Mouse (Mus musculus) CH12.LX (cell line): ENCODE measurements around the gene Npm3. TPM values are rescaled to one million over a fixed set of nuclear protein-coding genes. Genes with fewer than 3 reads are reported as not detected.

Experiments used
- DNase-seq: peaks from one replicate; pipeline ENCODE4 v3.0.0-alpha.2; 2013; ENCODE audit errors: extremely low read depth
- H3K27ac ChIP-seq: 2 replicates; pipeline ENCODE4 v1.5.1; 2012; ENCODE audit warnings: low read depth, mild to moderate bottlenecking, control low read depth, moderate library complexity; ENCODE audit not compliant: insufficient read depth
- H3K27me3 ChIP-seq: replicated peaks from 2 replicates; pipeline ENCODE3; 2012; ENCODE audit warnings: inconsistent platforms
- H3K36me3 ChIP-seq, 2 experiments: replicated peaks in 1 of 2; 2 replicates each; pipeline versions ENCODE3 to v1.6.1; 2012; ENCODE audit warnings: inconsistent platforms in 1 of 2, low read length in 1 of 2, mild to moderate bottlenecking in 1 of 2, mixed read lengths in 1 of 2, moderate library complexity in 1 of 2; ENCODE audit not compliant: control insufficient read depth in 1 of 2, insufficient read depth in 1 of 2
- H3K4me1 ChIP-seq, 2 experiments: 2 replicates each; pipeline ENCODE4 v1.6.1; 2012; ENCODE audit warnings: inconsistent platforms in 1 of 2, moderate library complexity in 1 of 2; ENCODE audit not compliant: insufficient read depth in 2 of 2, control insufficient read depth in 1 of 2
- H3K4me2 ChIP-seq: 2 replicates; pipeline ENCODE4 v1.6.1; 2012; ENCODE audit warnings: low read depth, mild to moderate bottlenecking, control low read depth; ENCODE audit not compliant: poor library complexity, insufficient read depth, severe bottlenecking
- H3K4me3 ChIP-seq, 3 experiments: fragments of 150-350 bp in 1 of 3; sonication (generic) in 1 of 3; replicated peaks in 1 of 3; 2 replicates each; pipeline versions ENCODE3 to v1.5.1; 2011 to 2012; ENCODE audit warnings: low read depth in 2 of 3, low read length in 2 of 3, mild to moderate bottlenecking in 2 of 3, moderate library complexity in 2 of 3, control low read depth in 1 of 3, improper control_type of control experiment in 1 of 3, inconsistent platforms in 1 of 3, mixed read lengths in 1 of 3; ENCODE audit not compliant: poor library complexity in 1 of 3
- H3K79me2 ChIP-seq: replicated peaks from 2 replicates; pipeline ENCODE4 v1.6.1; 2012; ENCODE audit warnings: mild to moderate bottlenecking, moderate library complexity; ENCODE audit not compliant: control insufficient read depth, poor library complexity, insufficient read depth, severe bottlenecking; ENCODE audit errors: extremely low read depth
- H3K9ac ChIP-seq: 2 replicates; pipeline ENCODE4 v1.6.1; 2012; ENCODE audit warnings: low read depth, mild to moderate bottlenecking, control low read depth, moderate library complexity; ENCODE audit not compliant: insufficient read depth
- H3K9me3 ChIP-seq: replicated peaks from 2 replicates; pipeline ENCODE3; 2012; ENCODE audit warnings: low read length, inconsistent platforms, mixed read lengths
- BHLHE40 ChIP-seq: IDR thresholded peaks from 2 replicates; pipeline ENCODE4 v1.6.1; 2011; ENCODE audit warnings: mild to moderate bottlenecking, low read depth, low read length, improper control_type of control experiment
- CHD1 ChIP-seq: IDR thresholded peaks from 2 replicates; pipeline ENCODE4 v1.6.1; 2012; ENCODE audit warnings: low read depth, low read length, improper control_type of control experiment, inconsistent platforms
- CHD2 ChIP-seq: IDR thresholded peaks from 2 replicates; pipeline ENCODE4 v1.6.1; 2011; ENCODE audit warnings: low read length, improper control_type of control experiment
- CTCF ChIP-seq, 2 experiments: IDR thresholded peaks in 1 of 2; conservative IDR thresholded peaks in 1 of 2; 2 replicates each; pipeline ENCODE4 v1.5.1; 2011 to 2012; ENCODE audit warnings: low read depth in 2 of 2, low read length in 2 of 2, improper control_type of control experiment in 1 of 2, inconsistent platforms in 1 of 2, mild to moderate bottlenecking in 1 of 2, moderate library complexity in 1 of 2
- E2F4 ChIP-seq: IDR thresholded peaks from 2 replicates; pipeline ENCODE4 v1.6.1; 2011; ENCODE audit warnings: low read depth, low read length, improper control_type of control experiment; ENCODE audit not compliant: insufficient replicate concordance
- ELF1 ChIP-seq: IDR thresholded peaks from 2 replicates; pipeline ENCODE4 v1.6.1; 2014; ENCODE audit warnings: low read depth, mild to moderate bottlenecking, inconsistent platforms, low read length, improper control_type of control experiment
- EP300 ChIP-seq: IDR thresholded peaks from 2 replicates; pipeline ENCODE4 v1.6.1; 2011; ENCODE audit warnings: low read length, improper control_type of control experiment
- ETS1 ChIP-seq: conservative IDR thresholded peaks from 2 replicates; pipeline ENCODE4 v1.6.1; 2012; ENCODE audit warnings: low read depth, mild to moderate bottlenecking, inconsistent platforms, low read length, improper control_type of control experiment, moderate library complexity
- GABPA ChIP-seq: IDR thresholded peaks from 2 replicates; pipeline ENCODE4 v1.6.1; 2012; ENCODE audit warnings: low read depth, low read length, improper control_type of control experiment, inconsistent platforms; ENCODE audit not compliant: insufficient replicate concordance
- HCFC1 ChIP-seq: IDR thresholded peaks from 2 replicates; pipeline ENCODE4 v1.6.1; 2012; ENCODE audit warnings: low read depth, mild to moderate bottlenecking, inconsistent platforms, low read length, improper control_type of control experiment
- IRF4 ChIP-seq: IDR thresholded peaks from 2 replicates; pipeline ENCODE4 v1.6.1; 2014; ENCODE audit warnings: low read depth, mild to moderate bottlenecking, inconsistent platforms, low read length, improper control_type of control experiment
- JUN ChIP-seq: IDR thresholded peaks from 2 replicates; pipeline ENCODE4 v1.6.1; 2011; ENCODE audit warnings: low read depth, mild to moderate bottlenecking, low read length, improper control_type of control experiment, moderate library complexity; ENCODE audit not compliant: insufficient read depth
- JUND ChIP-seq: conservative IDR thresholded peaks from 2 replicates; pipeline ENCODE4 v1.6.1; 2011; ENCODE audit warnings: low read depth, low read length, improper control_type of control experiment
- KAT2A ChIP-seq: IDR thresholded peaks from 2 replicates; pipeline ENCODE4 v1.6.1; 2012; ENCODE audit warnings: low read length, improper control_type of control experiment, inconsistent platforms; ENCODE audit not compliant: insufficient replicate concordance
- MAFK ChIP-seq: IDR thresholded peaks from 2 replicates; pipeline ENCODE4 v1.6.1; 2011; ENCODE audit warnings: low read length, improper control_type of control experiment; ENCODE audit not compliant: insufficient replicate concordance
- MAX ChIP-seq: IDR thresholded peaks from 2 replicates; pipeline ENCODE4 v1.6.1; 2011; ENCODE audit warnings: low read length, improper control_type of control experiment
- MAZ ChIP-seq: IDR thresholded peaks from 2 replicates; pipeline ENCODE4 v1.6.1; 2012; ENCODE audit warnings: low read depth, mild to moderate bottlenecking, inconsistent platforms, low read length, improper control_type of control experiment, moderate library complexity
- MEF2A ChIP-seq: IDR thresholded peaks from 2 replicates; pipeline ENCODE4 v1.6.1; 2014; ENCODE audit warnings: low read depth, mild to moderate bottlenecking, inconsistent platforms, low read length, improper control_type of control experiment, borderline replicate concordance
- MXI1 ChIP-seq: IDR thresholded peaks from 2 replicates; pipeline ENCODE4 v1.6.1; 2011; ENCODE audit warnings: mild to moderate bottlenecking, low read depth, low read length, improper control_type of control experiment
- MYC ChIP-seq: IDR thresholded peaks from 2 replicates; pipeline ENCODE4 v1.6.1; 2011; ENCODE audit warnings: low read depth, mild to moderate bottlenecking, improper control_type of control experiment, low read length
- NELFE ChIP-seq: IDR thresholded peaks from 2 replicates; pipeline ENCODE4 v1.6.1; 2011; ENCODE audit warnings: low read depth, low read length, improper control_type of control experiment
- NRF1 ChIP-seq: IDR thresholded peaks from 2 replicates; pipeline ENCODE4 v1.6.1; 2014; ENCODE audit warnings: low read depth, mild to moderate bottlenecking, inconsistent platforms, low read length, improper control_type of control experiment, moderate library complexity
- PAX5 ChIP-seq: IDR thresholded peaks from 2 replicates; pipeline ENCODE4 v1.6.1; 2012; ENCODE audit warnings: low read length, inconsistent platforms, mixed read lengths
- POLR2A ChIP-seq: IDR thresholded peaks from 2 replicates; pipeline ENCODE4 v1.6.1; 2011; ENCODE audit warnings: low read depth, mild to moderate bottlenecking, improper control_type of control experiment, low read length
- POLR2AphosphoS2 ChIP-seq: IDR thresholded peaks from 2 replicates; pipeline ENCODE4 v1.6.1; 2011; ENCODE audit warnings: low read depth, low read length, improper control_type of control experiment
- RAD21 ChIP-seq: IDR thresholded peaks from 2 replicates; pipeline ENCODE4 v1.6.1; 2011; ENCODE audit warnings: low read depth, mild to moderate bottlenecking, low read length, improper control_type of control experiment, moderate library complexity
- RCOR1 ChIP-seq: conservative IDR thresholded peaks from 2 replicates; pipeline ENCODE4 v1.6.1; 2012; ENCODE audit warnings: low read depth, mild to moderate bottlenecking, inconsistent platforms, low read length, improper control_type of control experiment
- SIN3A ChIP-seq: IDR thresholded peaks from 2 replicates; pipeline ENCODE4 v1.6.1; 2012; ENCODE audit warnings: low read length, improper control_type of control experiment, inconsistent platforms
- SMC3 ChIP-seq: IDR thresholded peaks from 2 replicates; pipeline ENCODE4 v1.6.1; 2011; ENCODE audit warnings: low read depth, low read length, improper control_type of control experiment
- TBP ChIP-seq: conservative IDR thresholded peaks from 2 replicates; pipeline ENCODE4 v1.6.1; 2011; ENCODE audit warnings: low read depth, low read length, improper control_type of control experiment
- TCF12 ChIP-seq: IDR thresholded peaks from 2 replicates; pipeline ENCODE4 v1.6.1; 2014; ENCODE audit warnings: low read depth, mild to moderate bottlenecking, inconsistent platforms, low read length, improper control_type of control experiment
- UBTF ChIP-seq: IDR thresholded peaks from 2 replicates; pipeline ENCODE4 v1.6.1; 2012; ENCODE audit warnings: low read depth, mild to moderate bottlenecking, inconsistent platforms, low read length, improper control_type of control experiment, moderate library complexity
- USF1 ChIP-seq: IDR thresholded peaks from 2 replicates; pipeline ENCODE4 v1.6.1; 2014; ENCODE audit warnings: low read depth, mild to moderate bottlenecking, inconsistent platforms, low read length, improper control_type of control experiment
- USF2 ChIP-seq: conservative IDR thresholded peaks from 2 replicates; pipeline ENCODE4 v1.6.1; 2011; ENCODE audit warnings: low read depth, low read length, improper control_type of control experiment
- ZC3H11A ChIP-seq: IDR thresholded peaks from 2 replicates; pipeline ENCODE4 v1.6.1; 2012; ENCODE audit warnings: low read depth, mild to moderate bottlenecking, inconsistent platforms, low read length, improper control_type of control experiment
- ZKSCAN1 ChIP-seq: IDR thresholded peaks from 2 replicates; pipeline ENCODE4 v1.6.1; 2012; ENCODE audit warnings: low read depth, inconsistent platforms, low read length, improper control_type of control experiment, borderline replicate concordance
- ZMIZ1 ChIP-seq: IDR thresholded peaks from 2 replicates; pipeline ENCODE4 v1.6.1; 2012; ENCODE audit warnings: low read depth, mild to moderate bottlenecking, inconsistent platforms, low read length, improper control_type of control experiment
- ZNF384 ChIP-seq: IDR thresholded peaks from 2 replicates; pipeline ENCODE4 v1.6.1; 2012; ENCODE audit warnings: low read depth, low read length, improper control_type of control experiment, inconsistent platforms
- dilution Hi-C: fragments of 300-500 bp; cut with MboI; formaldehyde crosslinking; loops from 2 replicates; pipeline ENCODE4 v1.14.3; 2020; ENCODE audit warnings: low sequenced_read_pairs; ENCODE audit not compliant: extremely low pct_unique_long_range_greater_than_20kb, extremely low pct_ligation_motif_present
- in situ Hi-C: fragments of 300-500 bp; cut with MboI; formaldehyde crosslinking; loops from 3 replicates; pipeline ENCODE4 v1.14.3; 2019; ENCODE audit warnings: low sequenced_read_pairs, low pct_ligation_motif_present, low pct_unique_long_range_greater_than_20kb, mixed read lengths
- polyA plus RNA-seq: library from polyadenylated mRNA; unstranded; fragments of >175 nt; gene quantifications from 2 replicates; pipeline ENCODE4 v1.2.1, GENCODE M21; 2012; ENCODE audit warnings: low read depth; ENCODE audit not compliant: insufficient read length
- total RNA-seq, 2 experiments: library from RNA; depleted of rRNA; stranded (reverse); fragments of 300-350 nt in 1 of 2; fragments of >200 nt in 1 of 2; gene quantifications; 2 replicates each; pipeline ENCODE4 v1.2.3; 2012 to 2014

The Npm3 gene
- total and polyA plus RNA-seq, 3 experiments, result 189 to 237 (median 225) TPM

DNA sequence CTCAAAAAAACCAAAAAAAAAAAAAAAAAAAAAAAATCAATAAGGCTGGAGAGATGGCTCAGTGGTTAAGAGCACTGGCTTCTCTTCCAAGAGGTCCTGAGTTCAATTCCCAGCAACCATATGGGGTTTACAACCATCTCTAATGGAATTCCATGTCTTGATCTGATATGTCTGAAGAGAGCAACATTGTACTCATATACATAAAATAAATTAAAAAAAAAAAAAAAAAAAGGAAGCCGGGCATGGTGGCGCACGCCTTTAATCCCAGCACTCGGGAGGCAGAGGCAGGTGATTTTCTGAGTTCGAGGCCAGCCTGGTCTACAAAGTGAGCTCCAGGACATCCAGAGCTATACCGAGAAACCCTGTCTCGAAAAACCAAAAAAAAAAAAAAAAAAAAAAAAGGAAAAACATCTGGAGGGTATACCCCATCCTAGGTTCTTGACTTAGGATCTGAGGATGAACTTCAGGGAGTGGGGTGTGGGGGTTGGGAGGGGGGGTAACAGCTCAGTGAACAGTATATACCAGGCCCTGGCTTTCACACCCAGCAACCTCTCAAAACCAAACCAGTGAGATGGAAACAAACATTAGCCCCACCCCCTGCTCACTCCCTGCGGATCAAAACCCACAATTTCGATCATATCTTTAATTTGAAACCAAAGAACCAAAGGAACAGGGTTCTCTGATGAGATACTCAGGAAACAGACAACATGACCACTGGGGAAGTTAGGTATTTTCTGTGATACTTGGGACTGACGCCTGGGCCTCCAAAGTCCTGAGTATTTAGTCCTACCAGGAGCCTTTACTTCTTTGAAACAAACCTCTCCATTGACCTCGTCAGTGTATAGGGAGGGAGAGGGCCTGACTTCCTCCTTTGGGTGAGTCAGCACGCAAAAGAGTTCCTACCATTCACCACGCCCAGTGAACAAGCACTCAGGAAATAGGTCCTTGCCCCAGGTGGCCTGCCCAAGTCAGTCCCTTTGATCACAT lies 40.8 kb upstream of the Npm3 start:
- dilution Hi-C loops, result no loop called here
- H3K4me2 ChIP-seq, result peak overlapping the region; percentile 72

DNA sequence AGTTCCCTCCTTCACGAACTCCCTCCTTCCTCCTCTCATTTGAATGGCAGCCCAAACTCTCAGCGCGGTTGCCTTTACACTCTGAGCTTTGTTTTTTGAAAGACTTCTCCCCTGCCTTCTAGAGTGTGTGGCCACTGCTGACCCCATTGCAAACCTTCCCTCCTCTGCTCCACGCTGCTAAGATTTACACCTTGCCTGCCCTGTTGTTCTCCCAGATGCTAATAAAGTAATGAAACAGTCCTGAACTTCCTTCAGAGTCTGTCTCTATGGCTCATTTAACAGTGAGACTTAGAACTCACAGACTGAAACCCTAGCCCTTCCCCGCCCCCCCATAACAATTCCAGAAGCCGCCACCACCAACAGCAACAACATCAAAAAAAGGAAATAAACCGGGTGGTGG lies 40.0 kb upstream of the Npm3 start:
- TF ChIP-seq PAX5 (no peak), JUND (no peak), SMC3 (no peak)
- TF ChIP-seq, all 38 proteins: peak for 0
- H3K27me3 ChIP-seq, result no peaks in the 10 kb centered on the region
- H3K36me3 ChIP-seq, result no peaks in the 10 kb centered on the region
- H3K79me2 ChIP-seq, result no peaks in the 10 kb centered on the region
- peaks cover 12 to 50% of the 10 kb centered on the region in 2 experiments; a peak in 3 of 4 replicates for H3K4me1 ChIP-seq
- DNase-seq, result no peak
- dilution Hi-C loops (no loop called here), in situ Hi-C loops (no loop called here)
- no peak overlapping the region for H3K9ac ChIP-seq
- H3K4me2 ChIP-seq, result no peak overlapping the region
- H3K9me3 ChIP-seq, result no peaks in the 10 kb centered on the region
- H3K4me3 ChIP-seq, result no peak overlapping the region
- H3K27ac ChIP-seq, result no peak overlapping the region

More for the DNA sequence above, 40.8 kb upstream of the Npm3 start:
- H3K4me3 ChIP-seq, result peak overlapping the region in 1 of 3 experiments; percentile 23
- H3K79me2 ChIP-seq, result no peaks in the 10 kb centered on the region
- no peaks in the 10 kb centered on the region for H3K9me3 ChIP-seq
- peak; percentile 87 for DNase-seq
- in situ Hi-C loops, result no loop called here
- no peaks in the 10 kb centered on the region for H3K27me3 ChIP-seq
- peaks cover 12 to 53% of the 10 kb centered on the region in 2 experiments; a peak in 3 of 4 replicates for H3K4me1 ChIP-seq
- peak overlapping the region; percentile 63 for H3K27ac ChIP-seq
- H3K9ac ChIP-seq, result peak overlapping the region; percentile 44
- H3K36me3 ChIP-seq, result no peaks in the 10 kb centered on the region
- no peak for TF ChIP-seq NRF1
- TF ChIP-seq SIN3A, result no peak
- no peak for TF ChIP-seq MEF2A
- TF ChIP-seq HCFC1, result no peak; the same call in 1 of the 2 replicates
- 0 out of 2 replicates have a peak, but pooled peaks have one; percentile 45 for TF ChIP-seq ZNF384
- TF ChIP-seq UBTF, result no peak
- TF ChIP-seq ZKSCAN1, result no peak
- peak; percentile 51; the same call in 1 of the 2 replicates for TF ChIP-seq NELFE
- peak; percentile 62 for TF ChIP-seq POLR2A
- TF ChIP-seq GABPA, result no peak
- no peak for TF ChIP-seq POLR2AphosphoS2
- 0 out of 2 replicates have a peak, but pooled peaks have one; percentile 22 for TF ChIP-seq JUN
- peak; percentile 44; the same call in 1 of the 2 replicates for TF ChIP-seq TCF12
- TF ChIP-seq CHD1, result no peak
- no peak for TF ChIP-seq ZMIZ1
- TF ChIP-seq E2F4, result no peak
- TF ChIP-seq USF1, result no peak
- TF ChIP-seq RCOR1, result no peak
- TF ChIP-seq MAZ, result no peak
- no peak for TF ChIP-seq PAX5
- TF ChIP-seq MYC, result no peak
- TF ChIP-seq MXI1, result no peak
- no peak for TF ChIP-seq ZC3H11A
- TF ChIP-seq CHD2, result no peak
- TF ChIP-seq SMC3, result no peak
- peak; percentile 85 for TF ChIP-seq ELF1
- no peak for TF ChIP-seq CTCF (conservative IDR thresholded peaks at IDR 0.05 in 1 of 2, IDR thresholded peaks at IDR 0.05 in 1 of 2; ENCODE audit: low read depth in 2 of 2, low read length in 2 of 2)
- TF ChIP-seq KAT2A, result no peak
- TF ChIP-seq EP300, result no peak; the same call in 1 of the 2 replicates
- TF ChIP-seq IRF4, result no peak
- 0 out of 2 replicates have a peak, but pooled peaks have one; percentile 48 for TF ChIP-seq TBP
- peak; percentile 31; the same call in 1 of the 2 replicates for TF ChIP-seq ETS1
- TF ChIP-seq JUND, result peak; percentile 50; the same call in 1 of the 2 replicates
- TF ChIP-seq MAX, result no peak
- no peak for TF ChIP-seq RAD21
- peak; percentile 77 for TF ChIP-seq MAFK
- TF ChIP-seq USF2, result no peak
- TF ChIP-seq BHLHE40, result no peak
